Mouse (Mus musculus): ENCODE results near the gene Ttn.

Ttn gene

DNA sequence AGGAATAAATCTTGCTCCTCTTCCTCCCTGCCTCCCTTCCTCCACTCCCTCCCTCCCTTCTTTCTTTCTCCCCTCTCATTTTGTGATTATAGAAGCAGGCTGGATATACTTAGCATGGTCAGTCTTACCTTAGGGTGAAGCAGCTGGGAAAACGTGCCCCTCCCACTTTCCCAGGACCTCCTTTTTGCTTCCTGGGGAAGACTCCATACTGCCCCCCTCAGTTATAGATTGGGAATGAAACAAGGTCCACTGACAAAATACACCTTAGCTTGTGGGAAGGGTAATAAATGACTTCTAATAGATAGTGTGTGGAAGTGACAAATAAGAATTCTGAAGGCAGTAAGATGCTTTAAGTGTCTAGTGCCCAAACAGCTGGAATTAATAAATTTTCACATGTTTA, 326.4 kb downstream of the Ttn start:
- no peak for DNase-seq (ENCODE audit: low spot score in 2 of 2)

DNA sequence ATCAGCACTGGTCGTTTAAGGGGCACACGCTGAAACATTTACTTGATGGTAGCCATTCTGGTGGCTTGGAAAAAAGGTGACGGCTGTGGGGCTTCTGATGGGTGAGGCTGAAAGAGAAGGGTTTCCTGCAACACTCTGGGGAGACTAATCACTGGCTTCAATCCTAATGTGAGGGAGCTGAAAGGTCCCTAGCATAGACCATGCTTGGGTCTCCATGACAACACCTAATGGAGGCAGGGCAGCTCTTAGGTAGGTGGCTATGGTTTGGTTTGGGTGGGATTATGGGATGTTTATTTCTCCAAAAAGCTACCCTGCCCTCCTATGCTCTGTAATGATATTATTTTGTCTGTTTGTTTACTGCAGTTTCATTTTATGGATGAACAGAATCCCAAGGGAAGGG, 326.9 kb downstream of the Ttn start:
- no peak for DNase-seq (ENCODE audit: low spot score in 2 of 2)

GRCm38 (mm10) chr2:76654646-76655045, 327.7 kb downstream of the Ttn start:
- no peak for DNase-seq (ENCODE audit: low spot score in 2 of 2)
